Mouse (Mus musculus) right cerebral cortex, postnatal 10 days (tissue): ENCODE data around the gene Ube2i.
"Not testable (repeated sequence)": the region's sequence is repeated elsewhere in the genome, so short reads cannot be mapped to it uniquely, and the experiment has no call there.

Experiments
- DNase-seq, 2 experiments: peaks; one replicate each; pipeline ENCODE4 v3.0.0; 2021; ENCODE audit warnings: low spot score in 2 of 2

Ube2i gene

GRCm38 (mm10) chr17:25253760-25254159 lies 20.7 kb downstream of the Ube2i start:
- DNase-seq: peak; percentile 83

DNA sequence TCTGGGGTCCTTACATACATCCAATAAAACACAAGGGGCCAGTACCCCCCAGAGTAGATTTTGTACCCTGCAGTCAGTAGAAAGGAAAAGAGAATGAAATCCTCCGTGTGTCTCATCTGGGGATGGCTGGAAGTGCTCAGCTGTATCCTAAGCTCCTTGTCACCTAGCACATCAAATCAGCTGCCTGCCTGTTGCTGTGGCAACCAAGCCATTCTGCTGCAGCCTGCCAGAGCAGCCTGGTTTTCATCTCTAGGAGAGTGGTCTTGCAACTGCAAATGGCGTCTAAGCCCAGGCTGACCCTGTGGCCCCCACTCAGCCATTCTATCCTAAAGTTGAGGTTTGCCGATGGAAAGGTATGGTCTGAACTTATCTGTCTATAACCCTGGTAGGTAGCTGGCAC lies 21.8 kb downstream of the Ube2i start:
- DNase-seq: peak; percentile 70 to 80

GRCm38 (mm10) chr17:25250181-25250835 lies 24.1 kb downstream of the Ube2i start:
- DNase-seq: no peak

DNA sequence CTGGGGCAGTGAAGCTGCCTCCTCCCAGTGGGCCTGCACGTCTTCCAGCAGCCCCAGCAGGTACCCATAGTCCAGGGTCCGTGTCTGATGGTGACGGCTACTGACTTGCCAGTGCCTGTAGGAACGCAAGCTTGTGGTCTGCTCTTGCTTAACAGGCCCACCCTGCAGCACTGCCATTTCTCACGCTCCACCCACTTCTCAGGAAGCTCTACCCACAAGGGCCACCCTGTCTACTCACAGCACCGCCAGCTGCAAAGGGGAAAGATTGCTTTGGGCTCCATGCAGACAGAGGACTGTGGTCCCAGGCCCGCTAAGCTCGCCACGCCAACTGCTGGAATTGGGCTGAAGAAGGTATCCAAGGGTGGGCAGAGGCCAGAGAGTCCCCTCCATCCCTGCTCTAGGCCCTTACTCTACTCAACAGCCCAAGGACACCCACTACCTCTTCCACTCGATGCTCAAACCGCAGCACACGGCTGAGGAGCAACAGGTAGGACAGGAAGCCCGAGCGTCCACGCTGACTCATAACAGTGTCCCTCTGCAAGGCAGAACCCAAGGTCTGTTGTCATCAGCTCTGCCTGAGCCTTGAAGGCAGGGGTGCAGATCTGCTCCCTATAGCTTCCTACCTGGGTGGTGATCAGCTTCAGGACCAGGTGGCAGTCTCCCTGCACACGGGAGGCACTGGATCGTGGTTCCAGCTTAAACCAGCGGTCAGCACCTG lies 26.2 kb downstream of the Ube2i start:
- DNase-seq: no peak

DNA sequence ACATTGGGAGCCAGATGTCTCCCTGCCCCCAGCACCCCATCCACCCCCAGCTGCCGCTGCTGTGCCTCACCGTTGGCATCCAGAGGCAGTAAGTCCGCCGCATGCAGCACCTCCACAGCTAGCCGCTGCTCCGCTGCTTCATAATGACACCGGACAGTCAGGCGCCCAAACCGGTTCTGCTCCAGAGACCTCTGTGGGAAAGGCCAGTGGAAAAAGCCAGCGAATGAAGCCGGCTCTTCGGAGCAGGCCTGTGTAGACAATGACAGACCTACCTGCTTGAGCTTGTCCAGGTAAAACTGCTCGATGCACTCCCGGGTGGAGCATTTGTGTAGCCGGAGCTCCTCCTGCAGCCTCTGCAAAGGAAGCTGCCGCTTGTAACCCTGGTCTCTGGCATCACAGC lies 30.2 kb downstream of the Ube2i start:
- no peak for DNase-seq

DNA sequence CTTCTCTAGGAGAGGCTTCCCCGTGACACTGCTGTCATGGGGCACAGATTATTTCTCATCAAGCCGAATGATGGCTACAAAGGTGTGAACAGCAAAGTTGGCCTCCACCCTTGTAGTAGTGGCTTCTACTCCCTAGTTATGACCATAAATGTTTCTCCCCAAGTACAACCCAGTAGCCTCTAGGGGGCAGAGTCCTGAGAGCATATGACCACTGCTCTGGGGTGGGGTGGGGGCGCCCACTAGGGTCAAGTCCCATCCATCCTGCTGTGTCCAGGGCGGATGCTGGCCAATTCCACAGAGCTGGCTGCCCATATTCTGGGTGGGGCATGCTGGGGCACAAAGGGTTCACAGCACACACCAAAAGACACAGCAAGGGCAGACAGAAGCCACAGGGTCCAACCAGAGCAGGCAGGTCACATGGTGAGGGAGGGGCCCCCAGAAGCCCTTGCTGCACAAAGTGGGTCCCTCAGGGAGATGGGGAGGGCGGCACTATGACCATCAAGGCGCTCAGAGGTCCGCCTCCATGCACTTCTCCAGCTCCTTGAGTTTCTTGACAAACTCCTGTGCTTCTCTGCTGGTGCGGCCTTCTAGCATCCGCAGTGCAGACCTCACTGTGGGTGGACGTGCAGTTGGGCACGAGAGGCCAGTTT lies 31.2 kb downstream of the Ube2i start:
- DNase-seq: no peak

DNA sequence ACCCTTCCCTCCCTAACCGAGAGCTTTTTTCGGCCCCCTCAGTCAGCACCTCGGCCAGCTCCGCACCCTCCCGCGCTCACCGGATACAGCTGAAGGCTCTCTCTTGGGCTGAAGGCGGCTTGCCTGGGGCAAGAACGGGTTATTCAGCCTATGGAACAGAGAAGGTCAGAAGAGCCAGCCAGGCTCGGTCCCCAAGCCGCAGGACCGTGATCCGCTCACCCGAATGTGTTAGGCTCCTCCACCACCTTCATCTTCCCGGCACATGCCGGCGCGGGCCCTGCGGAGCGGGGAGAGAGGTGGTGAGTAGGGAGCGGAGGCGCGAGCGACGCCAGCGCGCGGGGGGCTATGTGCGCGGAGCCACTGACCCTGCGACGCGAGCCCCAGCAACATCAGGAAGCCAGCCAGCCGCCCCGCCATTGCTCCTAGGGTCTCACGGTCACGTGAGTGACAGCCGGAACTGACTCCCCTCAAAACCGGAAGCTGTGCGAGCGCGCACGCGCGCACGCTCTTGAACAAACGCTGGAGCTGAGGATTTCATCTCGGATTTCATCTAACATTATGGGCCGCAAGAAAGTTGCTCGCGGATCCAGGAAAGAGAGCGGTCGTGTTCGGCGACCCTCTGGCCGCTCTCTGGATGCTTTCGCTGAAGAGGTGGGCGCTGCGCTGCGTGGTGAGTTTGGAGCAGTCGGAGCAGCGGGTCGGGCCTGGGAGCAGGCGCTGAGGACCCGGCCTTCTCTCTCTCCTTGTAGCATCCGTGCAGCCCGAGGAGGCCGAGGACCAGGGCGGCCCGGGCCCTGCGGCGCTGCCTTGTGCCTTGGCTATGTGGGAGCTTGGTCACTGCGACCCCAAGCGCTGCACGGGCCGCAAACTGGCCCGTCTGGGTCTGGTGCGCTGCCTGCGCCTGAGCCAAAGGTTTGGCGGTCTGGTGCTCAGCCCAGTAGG lies 34.5 kb downstream of the Ube2i start, which contains the start of the genes Gnptg and Tsr3:
Gene Gnptg, minus strand, starts transcription at position 430 of the 942 bp plus-strand sequence.
Gene Tsr3, plus strand, starts transcription at position 476 of the 942 bp plus-strand sequence.
- peak; percentile 92 to 93 for DNase-seq

DNA sequence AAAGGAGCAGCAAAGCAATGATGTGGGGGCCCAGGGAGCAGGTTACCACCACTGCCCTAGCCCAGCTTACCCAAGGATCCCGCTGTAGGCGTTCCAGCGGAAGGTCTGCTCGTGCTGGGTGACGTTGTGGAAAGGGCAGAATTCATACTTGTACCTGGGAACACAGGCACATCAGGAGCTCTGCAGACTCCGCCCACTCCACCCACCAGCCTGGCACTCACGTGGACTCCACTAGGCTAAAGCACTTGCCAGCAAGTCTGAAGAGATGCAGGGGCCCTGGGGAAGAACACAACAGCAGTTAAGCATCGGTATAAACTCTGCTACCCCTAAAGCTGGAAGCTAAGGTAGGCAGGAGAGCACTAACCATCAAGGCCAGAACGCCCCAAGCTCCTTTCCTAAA lies 38.8 kb downstream of the Ube2i start:
- DNase-seq: no peak

GRCm38 (mm10) chr17:25231621-25232020 lies 42.8 kb downstream of the Ube2i start:
- not testable (repeated sequence) for DNase-seq

- no peak for DNase-seq
These were observed 43.7 kb downstream of the Ube2i start for GRCm38 (mm10) chr17:25230700-25231099.

DNA sequence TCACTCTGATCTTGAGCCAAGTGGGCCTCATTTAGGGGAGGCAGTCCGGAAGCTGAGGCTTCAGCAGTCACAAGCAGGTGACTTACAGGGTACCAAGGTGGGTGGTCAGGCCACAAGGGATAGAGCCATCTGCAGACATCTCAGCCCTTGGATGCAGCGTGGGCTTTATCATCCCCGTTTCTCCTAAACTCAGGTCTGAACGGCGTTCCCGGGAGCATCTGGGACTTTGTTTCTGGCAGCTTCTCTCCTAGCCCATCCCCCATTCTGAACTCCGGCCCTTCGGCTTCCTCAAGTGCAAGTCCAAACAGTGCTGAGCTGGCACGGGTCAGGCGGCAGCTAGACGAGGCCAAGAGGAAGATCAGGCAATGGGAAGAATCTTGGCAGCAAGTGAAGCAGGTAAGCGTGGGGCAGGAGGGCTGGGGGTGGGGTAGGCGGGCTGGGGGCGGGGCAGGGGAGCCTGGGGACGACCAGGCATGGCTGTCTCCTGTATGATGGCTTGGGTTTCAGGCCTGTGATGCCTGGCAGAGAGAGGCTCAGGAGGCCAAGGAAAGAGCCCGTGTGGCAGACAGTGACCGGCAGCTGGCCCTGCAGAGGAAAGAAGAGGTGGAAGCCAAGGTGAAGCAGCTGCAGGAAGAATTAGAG lies 44.3 kb downstream of the Ube2i start:
- not testable (repeated sequence) for DNase-seq

DNA sequence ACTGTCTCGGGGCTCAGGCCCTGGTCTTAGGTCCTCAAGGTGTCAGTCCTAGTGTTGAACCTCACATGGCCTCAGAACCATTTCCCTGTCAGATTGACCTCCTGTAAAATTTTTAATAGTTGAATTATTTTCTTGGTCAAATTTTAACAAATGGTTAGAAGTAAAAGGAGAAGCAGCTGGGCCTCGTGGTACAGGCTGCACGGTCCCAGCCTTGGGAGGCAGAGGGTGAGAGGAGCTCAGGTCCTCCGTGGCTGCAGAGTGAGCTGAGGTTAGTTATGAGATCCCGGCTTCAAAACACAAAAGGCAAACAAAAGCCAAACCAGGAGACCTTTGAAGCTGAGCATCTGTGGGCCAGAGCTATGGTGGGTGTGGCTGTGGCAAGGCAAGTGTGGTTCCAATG lies 46.4 kb downstream of the Ube2i start:
- no peak for DNase-seq

DNA sequence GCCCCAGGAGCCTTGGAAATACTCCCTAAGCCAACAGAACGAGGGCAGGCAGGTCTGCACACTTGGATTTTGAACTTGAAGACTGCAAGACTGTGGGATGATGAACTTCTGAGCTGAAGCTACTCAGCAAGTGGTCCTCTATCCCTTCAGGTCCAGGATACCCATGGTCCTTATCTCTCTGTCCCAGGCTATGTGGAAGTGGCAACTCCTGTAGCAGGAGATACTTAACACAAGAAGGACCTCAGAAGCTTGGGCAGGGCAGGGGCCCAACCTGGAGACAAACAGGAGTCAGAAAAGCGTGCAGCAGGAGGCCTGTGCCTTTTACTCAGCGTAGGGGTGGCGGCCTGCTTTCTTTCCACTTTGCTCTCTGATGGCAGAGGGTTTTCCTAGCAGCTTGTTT lies 48.8 kb downstream of the Ube2i start:
- no peak for DNase-seq

- DNase-seq: no peak
These were observed 49.7 kb downstream of the Ube2i start for GRCm38 (mm10) chr17:25224586-25225222.

- DNase-seq: no peak
These were observed 51.3 kb downstream of the Ube2i start for GRCm38 (mm10) chr17:25222951-25223601.

GRCm38 (mm10) chr17:25222504-25222940 lies 51.9 kb downstream of the Ube2i start:
- DNase-seq: peak; percentile 50 to 65

- peak; percentile 71 to 79 for DNase-seq
These were observed 52.5 kb downstream of the Ube2i start for GRCm38 (mm10) chr17:25221821-25222503.

DNA sequence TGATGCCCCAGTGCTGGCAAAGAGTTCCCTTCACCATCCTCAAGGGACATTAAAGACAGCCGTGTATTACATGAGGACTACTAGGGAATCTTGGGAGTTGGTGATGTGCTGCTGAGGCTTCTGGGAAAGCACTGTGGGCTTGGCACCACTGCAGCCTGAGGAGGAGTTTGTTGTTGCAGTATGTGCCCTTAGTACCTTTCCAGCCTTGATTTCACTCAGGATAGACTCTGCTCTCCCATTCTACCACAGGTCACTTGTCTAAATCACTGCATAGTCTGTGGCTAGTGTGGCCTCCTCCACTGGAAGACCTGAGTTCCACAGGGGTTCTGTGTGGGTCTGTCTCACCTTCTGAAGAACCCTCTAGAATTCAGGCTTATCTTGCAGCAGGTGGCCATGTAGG lies 53.7 kb downstream of the Ube2i start:
- no peak for DNase-seq

GRCm38 (mm10) chr17:25219492-25220295 lies 54.7 kb downstream of the Ube2i start:
- no peak for DNase-seq
